Mouse (Mus musculus): ENCODE measurements at regions not wholly inside any gene's neighbourhood (a gene's known extent, or its start where the extent isn't known, plus 50 kb on each side); places are given as distances from the start of the nearest gene placed in this dataset.

DNA sequence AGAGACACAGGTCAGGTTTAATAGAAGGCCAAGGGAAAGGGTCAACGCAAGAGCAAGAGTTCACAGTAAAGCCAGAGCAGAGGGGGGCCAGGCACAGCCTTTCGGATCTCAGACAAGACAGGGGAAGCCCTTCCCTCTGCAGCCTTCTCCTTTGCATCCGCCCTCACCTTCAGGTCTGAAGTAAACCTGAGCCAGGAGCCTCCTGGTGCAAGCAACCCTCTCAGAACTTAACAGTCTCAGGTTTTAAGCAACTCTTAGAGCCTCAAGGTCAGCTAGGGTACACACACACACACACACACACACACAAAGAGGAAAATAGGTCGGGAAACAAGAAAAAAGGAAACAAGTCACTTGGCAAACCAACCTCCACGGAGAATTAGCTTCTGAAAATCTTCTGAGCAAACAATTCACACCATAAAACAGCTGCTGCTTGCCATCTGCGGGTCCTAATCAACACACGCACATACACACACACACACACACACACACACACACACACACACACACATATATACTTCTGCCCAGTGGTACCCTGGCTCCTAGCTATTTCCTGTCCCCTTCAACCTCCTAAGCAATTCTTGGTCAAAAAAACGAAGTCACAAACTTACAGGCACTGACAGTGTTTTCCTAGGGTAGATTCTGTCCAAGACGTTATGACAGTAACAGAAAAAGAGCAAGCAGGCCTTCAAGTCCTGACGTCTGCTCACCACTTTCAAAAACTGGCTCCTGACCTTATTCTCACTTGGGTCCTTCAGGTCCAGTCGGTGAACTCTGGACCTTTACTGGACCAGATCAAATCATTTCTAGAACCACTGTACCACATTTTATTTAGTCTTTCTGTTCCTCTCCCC is 196.4 kb downstream of the Sox4 start:
- DNase-seq (ENCODE audit: low spot score): peak; percentile 46

DNA sequence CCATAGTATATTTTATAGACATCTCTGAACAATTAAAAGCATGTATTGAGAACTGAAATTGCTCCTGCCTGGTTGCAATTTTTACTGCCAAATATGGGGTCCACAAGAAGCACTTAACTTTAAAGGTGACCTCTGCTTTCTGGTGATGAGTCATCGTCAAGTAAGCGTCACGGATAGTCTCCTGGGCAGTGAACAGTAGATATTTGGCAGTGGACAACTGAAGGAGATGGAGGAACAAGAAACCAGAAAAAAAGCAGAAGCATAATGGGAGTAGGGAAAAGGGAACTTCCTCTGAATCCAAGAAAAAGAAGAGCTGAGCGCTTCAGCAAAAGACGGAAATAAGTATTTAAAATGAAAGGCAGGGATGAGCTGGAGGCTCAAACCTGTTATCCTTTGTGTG is 199.3 kb downstream of the Sox4 start:
- no peak for DNase-seq (ENCODE audit: low spot score)

DNA sequence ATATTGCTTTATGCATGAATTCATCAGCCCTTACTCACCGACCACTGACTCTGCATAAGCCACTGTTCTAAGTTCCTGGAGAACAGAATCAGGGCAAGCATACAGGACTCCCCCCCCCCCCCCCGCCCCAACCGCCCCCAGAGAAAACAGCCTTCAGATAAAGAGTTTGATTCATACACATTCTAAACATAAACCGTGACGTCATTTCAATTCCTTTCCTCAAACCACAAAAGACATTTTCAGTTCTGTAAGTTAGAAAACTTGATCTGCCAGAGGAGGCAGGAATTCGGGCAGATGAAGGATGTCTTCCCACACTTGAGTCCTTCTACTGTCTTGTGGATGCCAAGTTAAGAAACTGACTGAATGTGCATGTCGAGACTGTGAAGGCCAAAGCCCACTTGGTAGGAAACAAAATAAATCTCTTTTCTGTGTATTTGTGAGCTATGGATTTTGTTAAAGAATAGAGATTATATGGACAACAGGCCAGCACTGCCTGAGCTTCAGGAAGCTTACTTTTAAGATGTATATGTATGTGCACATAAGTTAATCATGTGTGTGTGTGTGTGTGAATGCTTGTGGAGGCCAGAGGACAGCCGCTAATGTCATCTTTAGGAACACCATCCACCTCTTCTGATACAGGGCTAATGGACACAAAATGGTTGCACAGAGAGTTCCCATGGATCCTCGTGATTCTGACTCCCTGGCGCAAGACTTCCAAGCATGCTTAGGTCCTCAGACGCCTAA is 202.4 kb downstream of the Sox4 start:
- no peak for DNase-seq (ENCODE audit: low spot score)

DNA sequence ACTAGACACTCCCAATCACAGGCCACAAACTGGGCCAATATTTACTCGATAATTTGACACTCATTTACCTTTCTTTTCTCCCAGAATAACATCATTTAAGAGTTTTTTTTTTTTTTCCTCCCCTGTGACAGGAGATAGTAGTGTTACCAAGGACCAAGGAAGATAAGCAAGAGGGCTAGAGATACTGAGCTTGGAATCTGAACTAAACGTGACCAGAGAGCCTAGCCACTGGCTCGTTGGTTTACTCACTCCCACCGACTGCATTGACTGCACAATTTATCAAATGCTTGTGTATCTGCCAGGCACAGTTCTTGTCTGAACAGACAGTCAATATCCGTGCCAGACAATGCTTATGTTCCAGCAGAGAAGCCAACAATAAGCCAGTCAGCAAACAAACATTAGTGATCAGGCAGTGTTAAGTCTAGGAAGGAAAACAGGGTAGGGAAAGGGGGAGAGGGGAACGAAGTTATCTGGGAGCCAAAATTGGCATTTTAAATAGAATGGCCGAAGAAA is 213.3 kb downstream of the Sox4 start:
- DNase-seq (ENCODE audit: low spot score): no peak

DNA sequence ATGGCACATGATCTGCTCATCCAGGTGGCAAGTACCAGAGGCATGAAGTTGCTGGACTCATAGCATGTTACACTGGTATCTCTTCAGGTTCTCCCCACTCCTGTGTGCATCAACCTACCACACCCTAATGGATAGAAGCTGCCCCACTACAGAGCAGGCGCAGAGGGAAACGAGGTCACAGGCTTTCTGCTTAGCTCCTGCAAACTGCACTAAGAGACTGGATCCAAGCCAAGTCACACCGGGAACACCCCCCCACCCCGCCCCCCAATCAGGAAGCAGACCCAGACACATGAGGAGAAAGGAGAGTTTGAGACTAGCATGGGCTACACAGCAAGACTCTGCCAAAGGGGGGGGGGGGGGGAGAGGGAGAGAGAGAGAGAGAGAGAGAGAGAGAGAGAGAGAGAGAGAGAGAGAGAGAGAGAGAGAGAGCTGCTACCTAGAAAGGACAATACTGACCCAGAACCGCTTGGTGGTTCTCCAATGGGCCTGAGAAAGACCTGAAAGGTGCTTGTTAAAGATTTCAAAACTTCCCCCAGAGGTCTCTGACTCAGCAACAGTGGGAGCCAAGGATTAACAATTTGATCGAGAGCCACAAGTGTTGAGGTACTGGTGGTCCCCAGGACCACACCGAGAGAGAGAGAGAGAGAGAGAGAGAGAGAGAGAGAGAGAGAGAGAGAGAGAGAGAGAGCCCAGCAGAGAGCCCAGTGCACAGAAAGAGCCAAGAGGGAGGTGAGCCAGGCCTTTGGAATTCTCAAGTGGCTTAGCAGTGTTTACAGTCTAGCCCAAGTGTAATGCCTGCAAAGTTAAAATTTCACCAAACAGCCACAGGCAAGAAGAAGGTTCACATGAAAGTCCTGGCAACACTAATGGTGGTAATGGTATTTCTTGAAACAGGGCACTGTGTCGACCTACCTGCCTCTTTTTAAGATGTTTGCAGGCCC is 215.1 kb downstream of the Sox4 start:
- DNase-seq (ENCODE audit: low spot score): no peak

DNA sequence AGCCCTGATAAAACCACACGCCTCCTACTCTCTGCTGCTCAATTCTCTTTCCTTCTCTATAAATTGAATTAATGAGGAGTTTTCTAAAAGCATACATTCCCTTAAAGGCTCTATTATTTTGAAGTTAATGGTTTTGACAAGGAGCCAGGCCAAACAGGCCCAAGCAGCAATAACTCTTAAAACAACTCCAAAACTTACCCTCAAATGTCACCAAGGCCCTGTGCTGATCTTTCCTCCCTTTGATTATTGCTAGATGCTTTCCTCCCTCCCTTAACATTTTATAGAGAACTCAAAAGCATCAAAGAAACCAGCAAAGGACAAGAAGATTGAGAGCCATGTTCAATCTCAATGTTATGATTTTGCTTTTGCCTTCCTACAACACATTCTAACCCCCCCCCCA is 221.0 kb downstream of the Sox4 start:
- DNase-seq (ENCODE audit: low spot score): no peak

DNA sequence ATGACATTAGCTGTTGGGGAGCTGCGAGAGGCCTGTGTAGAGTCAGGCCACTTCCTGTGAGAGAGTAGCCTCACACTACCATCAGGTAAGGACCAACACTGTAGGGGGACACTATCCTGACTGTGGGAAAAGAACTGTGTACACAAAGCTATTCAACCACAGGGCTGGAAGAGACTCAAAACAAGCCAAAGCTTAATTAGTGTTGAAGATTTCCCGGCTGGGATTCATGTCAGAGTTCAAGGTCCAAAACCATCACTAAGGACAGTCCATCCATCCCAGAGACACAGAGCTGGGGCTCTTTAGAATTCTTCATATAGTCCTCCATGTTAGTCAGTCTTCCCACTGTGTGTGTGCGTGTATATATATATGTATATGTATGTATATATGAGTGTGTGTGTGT is 221.5 kb downstream of the Sox4 start:
- no peak for DNase-seq (ENCODE audit: low spot score)

DNA sequence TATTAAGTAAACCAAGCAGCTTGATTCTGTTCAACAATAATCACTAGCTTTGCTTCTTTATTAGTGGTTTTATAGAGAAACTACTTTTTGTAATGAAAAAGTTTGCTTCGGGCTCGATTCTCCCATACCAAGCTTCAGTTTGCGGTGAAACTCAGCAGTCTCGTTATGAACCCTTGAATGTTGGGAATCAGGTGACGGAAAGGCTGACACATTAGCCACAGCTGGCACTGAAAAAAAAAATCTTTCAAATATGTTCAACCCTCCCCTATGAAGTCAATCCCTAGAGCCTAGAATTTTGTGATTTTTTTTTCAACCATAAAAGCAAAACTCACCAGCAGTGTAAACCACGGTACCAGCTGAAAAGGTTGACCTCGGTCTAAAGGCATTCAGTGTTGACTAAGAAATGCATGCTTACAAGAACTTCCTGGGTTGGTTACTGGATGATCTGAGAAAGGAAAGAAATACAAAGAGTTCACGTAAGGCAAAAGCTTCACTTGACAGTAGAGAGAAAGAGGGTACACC is 223.4 kb downstream of the Sox4 start:
- no peak for DNase-seq (ENCODE audit: low spot score)

DNA sequence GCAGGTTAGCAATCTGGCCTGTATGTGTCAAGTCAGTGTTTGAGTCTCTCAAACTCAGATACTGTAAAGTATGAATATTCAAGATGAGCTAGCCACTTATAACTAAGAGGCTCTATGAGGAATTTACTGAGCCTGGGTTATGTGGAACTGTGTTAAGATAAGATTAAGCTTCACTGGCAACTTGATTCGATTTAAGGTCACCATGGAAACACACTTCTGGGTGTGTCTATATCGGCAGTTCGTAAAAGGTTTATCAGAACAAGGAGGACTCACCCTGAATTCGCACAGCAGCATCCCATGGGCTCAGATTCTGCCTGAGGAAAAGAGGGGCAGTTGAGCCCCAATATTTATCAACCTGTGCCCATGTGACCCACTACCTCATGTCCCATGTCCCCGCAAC is 224.7 kb downstream of the Sox4 start:
- DNase-seq (ENCODE audit: low spot score): no peak

DNA sequence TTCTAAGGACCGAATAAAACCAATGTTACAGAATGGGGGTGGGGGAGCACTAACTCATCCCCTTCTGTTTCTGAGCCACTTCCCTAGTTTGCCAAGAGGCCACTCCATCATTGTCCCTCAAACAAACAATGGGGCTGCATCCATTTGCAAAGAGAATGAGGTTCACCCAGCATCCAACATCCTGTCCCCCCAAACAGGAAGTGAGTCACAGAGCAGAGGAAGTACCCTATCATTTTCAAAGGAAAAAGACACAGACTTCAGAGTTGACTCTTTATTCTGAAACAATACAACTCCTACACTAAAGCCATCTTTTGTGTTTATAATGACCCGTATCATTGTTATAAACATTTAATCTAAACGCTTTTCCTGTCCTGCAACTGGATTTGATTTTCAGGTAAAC is 229.2 kb downstream of the Sox4 start:
- peak; percentile 30 for DNase-seq (ENCODE audit: low spot score)

DNA sequence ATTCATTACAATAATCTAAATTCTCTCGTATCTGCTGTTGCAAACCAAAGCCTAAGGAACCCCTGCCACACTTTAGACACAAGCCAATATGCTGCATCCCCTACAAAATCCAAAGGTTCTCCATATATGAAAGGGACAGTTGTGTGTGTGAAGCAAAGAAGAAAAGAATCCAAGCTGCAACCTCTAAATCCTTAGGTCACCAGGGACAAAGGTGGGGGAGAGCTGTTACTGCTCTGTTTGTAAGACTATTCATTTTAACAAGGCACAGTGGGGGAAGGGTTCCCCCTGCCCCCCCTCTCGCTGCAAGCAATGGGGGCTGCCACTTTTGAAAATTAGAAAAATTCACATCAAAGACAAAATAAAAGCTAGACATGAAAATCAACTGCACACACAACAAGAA is 231.4 kb downstream of the Sox4 start:
- DNase-seq (ENCODE audit: low spot score): peak; percentile 28

DNA sequence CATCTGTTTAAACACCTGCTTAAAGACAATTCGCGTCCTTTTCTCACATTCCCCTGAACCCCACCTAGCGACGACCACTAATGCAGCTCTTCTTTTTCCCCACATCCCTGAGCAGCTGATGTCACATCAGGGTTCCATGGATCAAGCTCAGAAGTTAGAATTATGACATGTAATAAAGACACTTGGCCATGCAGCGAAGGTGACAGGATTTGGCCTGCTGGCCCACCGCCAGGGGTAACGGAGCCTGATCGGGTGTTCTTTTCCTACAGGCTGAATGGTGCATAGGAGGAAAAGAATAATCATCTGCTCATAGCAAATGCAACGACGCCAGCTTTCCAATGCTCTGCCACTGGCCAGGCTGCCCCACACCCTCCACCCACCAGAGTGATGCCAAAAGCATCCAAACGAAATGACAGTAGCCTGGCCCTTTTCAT is 231.9 kb downstream of the Sox4 start:
- DNase-seq (ENCODE audit: low spot score): no peak

DNA sequence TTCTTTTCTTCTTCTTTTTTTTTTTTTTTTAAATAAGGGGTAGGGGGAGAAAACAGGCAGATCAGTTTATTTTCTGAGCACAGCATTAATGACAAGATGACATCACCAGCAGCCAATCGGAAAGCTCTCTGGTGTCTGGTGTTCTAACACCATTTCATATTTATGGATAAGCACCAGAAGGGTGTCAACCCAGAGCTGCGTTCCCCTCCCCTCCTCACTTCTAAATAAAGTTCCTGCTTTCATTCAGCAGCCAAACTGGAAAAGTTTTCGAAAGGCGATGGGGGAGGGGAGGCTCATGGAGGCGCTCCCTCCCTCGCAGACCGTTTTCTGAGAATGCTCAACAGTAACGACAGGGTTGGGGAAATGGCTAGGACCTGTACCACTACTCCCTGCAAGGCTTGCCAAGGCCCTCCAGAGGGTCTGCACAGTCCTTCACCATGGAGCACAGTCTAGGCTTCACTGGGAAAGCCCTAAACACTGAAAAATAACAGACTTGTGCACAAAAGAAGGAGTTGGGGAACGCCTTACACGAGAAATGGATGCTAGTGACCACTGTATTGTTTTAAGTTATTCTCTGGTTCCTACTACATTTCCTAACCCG is 232.8 kb downstream of the Sox4 start:
- DNase-seq (ENCODE audit: low spot score): peak; percentile 49

DNA sequence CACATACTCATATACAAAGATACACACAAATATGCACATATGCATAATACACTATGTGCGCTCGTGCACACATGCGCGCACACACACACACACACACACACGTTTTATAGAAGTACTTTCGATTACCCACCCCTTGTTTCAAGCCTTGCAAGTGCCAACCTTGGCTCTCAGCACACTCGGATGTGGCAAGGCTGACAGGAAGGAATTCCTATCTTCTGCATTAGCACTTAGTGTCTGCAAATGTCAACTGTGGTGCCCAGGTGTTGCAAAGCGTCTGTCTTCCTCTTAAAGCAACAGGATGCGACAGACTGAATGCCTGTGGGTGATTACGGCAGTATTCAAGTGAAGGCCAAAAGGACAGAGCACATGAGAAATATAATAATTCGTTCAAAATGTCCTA is 233.3 kb downstream of the Sox4 start:
- DNase-seq (ENCODE audit: low spot score): no peak

DNA sequence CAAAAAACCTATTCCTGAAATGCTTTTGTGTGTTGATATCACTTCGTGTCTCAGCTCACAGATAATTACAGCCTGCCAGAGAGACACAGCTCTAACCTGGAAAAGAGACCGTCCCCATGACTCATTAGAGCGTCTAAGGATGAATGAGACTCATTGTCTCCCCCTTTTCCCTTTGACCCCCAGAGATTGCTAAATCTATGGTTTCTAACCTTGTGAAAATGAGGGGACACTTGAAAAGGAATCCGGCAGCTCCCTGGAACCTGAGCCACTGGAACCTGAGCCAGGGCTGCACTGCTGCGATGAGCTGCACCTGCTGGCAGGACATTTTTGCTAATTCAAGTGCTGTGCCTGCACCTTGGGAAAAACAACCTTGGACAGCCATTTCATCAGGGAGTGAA is 234.6 kb downstream of the Sox4 start:
- DNase-seq (ENCODE audit: low spot score): peak; percentile 58

DNA sequence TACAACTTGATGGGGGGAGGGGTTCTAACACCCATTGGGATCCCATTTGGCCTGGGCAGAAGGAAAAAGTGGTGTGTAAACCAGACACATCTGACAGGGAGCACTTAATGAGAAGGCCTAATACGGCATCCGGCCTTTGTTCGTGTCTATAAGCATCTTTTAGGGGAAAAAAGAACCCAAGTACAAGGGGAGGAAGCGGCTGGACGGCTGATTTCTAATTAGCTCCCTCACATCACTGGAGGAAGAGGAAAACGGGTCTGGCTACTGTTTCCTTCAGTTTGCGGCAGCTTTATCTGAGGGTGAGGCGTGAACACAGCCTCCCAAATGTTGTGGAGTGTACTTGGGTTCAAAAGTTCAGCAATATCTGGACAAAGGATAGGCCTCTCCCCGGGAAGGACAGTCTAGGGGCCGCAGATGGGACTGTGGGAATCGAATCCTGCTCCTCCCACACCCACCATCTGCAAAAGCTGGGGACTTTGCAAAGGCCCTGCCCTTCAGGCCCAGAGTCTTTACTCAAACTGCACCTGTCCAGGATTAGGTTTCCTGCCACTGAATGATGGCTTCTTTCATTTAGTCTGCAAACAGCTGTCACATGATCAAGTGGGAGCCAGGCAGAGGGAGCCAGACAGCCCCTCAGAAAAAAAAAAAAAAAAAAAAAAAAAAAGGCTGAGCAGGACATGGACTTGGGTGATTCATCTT is 235.2 kb downstream of the Sox4 start:
- peak; percentile 84 for DNase-seq (ENCODE audit: low spot score)

DNA sequence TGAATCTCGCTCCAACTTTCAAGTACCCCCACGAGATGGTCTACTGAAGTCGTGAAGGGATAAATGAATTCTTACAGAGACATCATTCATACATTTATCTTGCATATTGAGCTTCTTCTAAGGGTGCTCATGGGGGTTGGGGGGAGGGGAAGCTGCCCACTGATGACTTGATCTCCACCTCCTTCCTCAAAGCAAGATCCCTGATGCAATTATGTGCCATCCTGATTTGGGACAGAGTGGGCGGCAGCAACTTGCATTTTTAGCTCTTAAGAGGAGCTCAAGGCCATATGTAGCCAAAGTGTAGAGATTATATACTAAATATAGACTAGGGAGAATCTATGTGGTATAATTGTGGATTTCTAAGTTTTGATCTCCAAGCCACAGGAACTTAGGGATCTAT is 236.1 kb downstream of the Sox4 start:
- no peak for DNase-seq (ENCODE audit: low spot score)

DNA sequence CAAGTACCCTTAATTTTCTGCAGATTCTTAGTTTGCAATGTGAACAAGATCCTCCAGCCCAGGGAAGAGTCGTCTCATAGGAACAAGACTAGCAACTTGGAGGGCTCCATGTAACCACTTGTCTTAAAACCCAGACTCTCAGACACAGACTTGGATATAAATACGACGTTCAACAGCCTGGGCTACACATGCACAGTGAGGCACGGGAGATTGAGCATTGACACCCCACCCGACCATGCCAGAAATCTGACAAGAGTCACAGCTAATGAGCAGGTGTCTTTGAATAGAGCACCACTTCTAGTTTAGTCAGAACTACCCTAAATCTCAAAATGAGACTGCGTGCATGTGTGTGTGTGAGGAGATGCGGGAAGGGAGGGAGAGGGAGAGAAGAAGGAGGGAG is 243.5 kb downstream of the Sox4 start:
- no peak for DNase-seq (ENCODE audit: low spot score)

DNA sequence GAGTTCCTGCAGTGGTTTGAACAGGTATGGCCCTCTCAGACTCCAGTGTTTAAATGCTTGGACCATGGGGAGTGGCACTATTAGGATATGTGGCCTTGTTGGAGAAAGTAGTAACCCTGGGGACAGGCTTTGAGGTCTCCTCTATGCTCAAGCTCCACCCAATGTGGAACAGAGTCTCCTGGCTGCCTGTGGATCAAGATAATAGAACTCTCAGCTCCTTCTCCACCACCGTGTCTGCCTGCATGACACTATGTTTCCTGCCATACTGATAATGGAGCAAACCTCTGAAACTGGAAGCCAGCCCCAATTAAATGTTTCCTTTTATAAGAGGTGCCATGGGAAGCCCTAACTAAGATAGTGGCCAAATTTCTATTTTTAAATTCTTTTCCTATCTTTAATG is 252.2 kb downstream of the Sox4 start:
- no peak for DNase-seq (ENCODE audit: low spot score)

DNA sequence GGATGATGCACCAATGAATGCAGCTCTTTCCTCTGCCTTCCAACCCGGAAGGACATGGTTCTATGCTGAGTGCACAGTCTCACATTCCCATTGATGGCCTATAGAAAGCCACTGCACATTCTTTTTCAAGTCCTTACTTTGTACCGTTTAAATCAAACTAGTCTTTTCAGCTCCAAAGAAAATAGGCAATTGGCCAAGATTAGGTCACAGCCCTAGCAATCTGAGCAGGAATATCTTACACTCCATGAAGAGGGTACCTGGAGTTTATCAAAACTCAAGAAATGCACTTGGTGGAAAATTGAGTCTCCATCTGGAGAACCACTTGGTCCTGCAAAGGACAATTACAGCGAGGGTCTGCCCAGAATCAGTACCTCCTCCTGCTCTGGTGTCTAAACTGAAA is 253.4 kb downstream of the Sox4 start:
- DNase-seq (ENCODE audit: low spot score): no peak

DNA sequence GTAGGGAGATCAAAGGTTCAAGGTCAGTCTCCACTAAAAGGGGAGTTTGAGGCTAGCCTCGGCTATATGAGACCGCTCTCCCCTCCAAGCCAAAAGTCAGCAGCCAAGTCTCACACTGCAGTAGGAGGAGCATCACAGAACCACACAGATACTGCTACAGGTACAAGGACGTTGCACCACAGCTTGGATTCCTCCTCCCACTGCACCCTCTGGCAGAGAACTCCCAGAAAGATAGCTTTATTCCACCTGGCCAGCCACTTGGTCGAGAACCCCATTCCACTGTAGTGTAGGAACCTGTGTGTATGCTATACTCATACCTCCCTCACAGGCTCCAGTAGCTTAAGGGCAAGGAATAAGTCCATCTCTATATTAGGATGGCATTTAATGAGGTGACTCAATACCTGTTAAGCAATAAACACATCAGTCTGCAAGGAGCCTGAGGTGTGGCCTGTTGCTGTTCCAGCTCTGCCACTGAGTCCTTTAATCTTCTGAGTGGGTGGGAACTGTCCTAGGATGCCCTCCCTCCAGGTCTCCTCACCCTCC is 254.0 kb downstream of the Sox4 start:
- no peak for DNase-seq (ENCODE audit: low spot score)
